Mouse (Mus musculus): ENCODE results near the gene Gm11011. TPM values are rescaled to one million over a fixed set of nuclear protein-coding genes. Genes with fewer than 3 reads are reported as not detected.

Gene Gm11011
- total and polyA plus RNA-seq, 2 experiments from 2014 or later: not detected

DNA sequence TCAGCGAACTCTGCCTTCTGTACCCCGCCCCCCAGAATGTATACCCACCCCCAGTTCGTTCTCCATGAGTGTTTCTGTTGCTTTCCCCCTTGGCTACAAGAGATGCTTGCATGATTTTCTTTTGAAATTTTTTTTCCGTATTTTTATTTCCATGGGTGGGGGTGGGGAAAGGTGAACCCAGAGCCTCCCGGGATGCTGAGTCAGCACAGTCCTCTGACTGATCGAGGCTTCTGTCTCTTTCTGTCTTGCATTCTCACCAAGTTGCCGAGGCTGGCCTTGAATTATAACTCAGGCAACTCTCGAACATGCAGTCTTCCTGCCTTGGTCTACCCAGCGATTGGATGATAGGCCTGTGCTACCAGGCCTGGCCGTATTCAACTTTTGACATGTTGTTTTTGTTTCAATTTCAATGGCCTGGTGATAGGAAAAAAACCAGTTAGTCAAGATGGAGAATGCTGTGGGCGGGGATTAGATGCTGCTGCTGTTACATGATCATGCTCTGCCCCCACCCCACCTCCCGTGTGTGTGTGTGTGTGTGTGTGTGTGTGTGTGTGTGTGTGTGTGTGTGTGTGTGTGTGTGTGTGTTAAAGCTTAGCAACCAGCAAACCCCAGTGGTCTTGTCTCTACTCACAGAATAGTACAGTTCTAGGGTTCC lies 1.8 kb downstream of the Gm11011 start:
- Histone ChIP-seq H3K27me3 (ENCODE audit: insufficient read depth, low read length) (no peaks in the 10 kb centered on the region), H3K4me3 (ENCODE audit: low read depth, low read length) (no peak overlapping the region), H3K4me2 (ENCODE audit: low read depth, low read length, poor library complexity, severe bottlenecking) (no peak overlapping the region), H3K9ac (replicated peaks; ENCODE audit: low read length, poor library complexity, severe bottlenecking) (no peak overlapping the region), H3K4me1 (ENCODE audit: insufficient read depth, low read length) (no peaks in the 10 kb centered on the region), H3K9me3 (ENCODE audit: low read length) (no peaks in the 10 kb centered on the region), H3K36me3 (ENCODE audit: insufficient read depth, low read length) (no peaks in the 10 kb centered on the region), H3K27ac (ENCODE audit: low read depth, low read length) (no peak overlapping the region)
- DNase-seq (ENCODE audit: low spot score) (no peak), ATAC-seq (ENCODE audit: low FRiP score) (no peak)
- WGBS: 81% methylated on average over 12 of the region's 12 CpGs
- TF ChIP-seq CTCF (IDR thresholded peaks at IDR 0.05): no peak

- H3K36me3 ChIP-seq (ENCODE audit: insufficient read depth, low read length): no peaks in the 10 kb centered on the region
- DNase-seq (ENCODE audit: low spot score) (no peak), ATAC-seq (ENCODE audit: low FRiP score) (peak; percentile 44; the same call in 1 of the 2 replicates)
- no peaks in the 10 kb centered on the region for H3K27me3 ChIP-seq (ENCODE audit: insufficient read depth, low read length)
- no peaks in the 10 kb centered on the region for H3K9me3 ChIP-seq (ENCODE audit: low read length)
- no peaks in the 10 kb centered on the region for H3K4me1 ChIP-seq (ENCODE audit: insufficient read depth, low read length)
- H3K4me2 ChIP-seq (ENCODE audit: low read depth, low read length, poor library complexity, severe bottlenecking): no peak overlapping the region
- H3K27ac ChIP-seq (ENCODE audit: low read depth, low read length): no peak overlapping the region
- no peak overlapping the region for H3K4me3 ChIP-seq (ENCODE audit: low read depth, low read length)
- no peak overlapping the region for H3K9ac ChIP-seq (replicated peaks; ENCODE audit: low read length, poor library complexity, severe bottlenecking)
- WGBS: 22% methylated on average over 15 of the region's 15 CpGs
- no peak for TF ChIP-seq CTCF (IDR thresholded peaks at IDR 0.05)
Measured at GRCm38 (mm10) chr2:169584745-169585456, 2.6 kb downstream of the Gm11011 start.

DNA sequence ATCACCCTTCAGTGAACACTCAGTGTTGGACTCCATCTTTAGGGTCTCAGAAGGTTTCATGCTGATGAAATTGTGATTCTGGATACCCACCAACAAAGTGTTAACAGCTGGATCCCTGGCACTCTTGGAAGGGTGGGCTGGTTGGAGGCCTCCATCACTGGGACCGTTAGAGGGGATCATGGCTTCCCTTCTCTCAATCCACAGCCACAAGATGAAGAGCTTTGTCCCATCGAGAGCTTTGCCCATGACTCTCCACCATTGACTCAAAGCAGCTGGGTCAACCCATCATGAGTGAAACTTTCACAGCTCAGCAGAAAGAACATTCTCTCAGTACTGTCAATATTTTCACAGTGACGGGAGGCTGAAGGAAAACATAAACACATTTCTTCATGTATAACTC lies 4.1 kb downstream of the Gm11011 start:
- no peaks in the 10 kb centered on the region for H3K27me3 ChIP-seq (ENCODE audit: insufficient read depth, low read length)
- no peaks in the 10 kb centered on the region for H3K4me1 ChIP-seq (ENCODE audit: insufficient read depth, low read length)
- no peak overlapping the region for H3K9ac ChIP-seq (replicated peaks; ENCODE audit: low read length, poor library complexity, severe bottlenecking)
- no peak overlapping the region for H3K4me3 ChIP-seq (ENCODE audit: low read depth, low read length)
- WGBS: 81% methylated on average over 3 of the region's 3 CpGs
- TF ChIP-seq CTCF (IDR thresholded peaks at IDR 0.05): no peak
- no peak for ATAC-seq (ENCODE audit: low FRiP score)
- DNase-seq (ENCODE audit: low spot score): no peak
- no peak overlapping the region for H3K27ac ChIP-seq (ENCODE audit: low read depth, low read length)
- H3K9me3 ChIP-seq (ENCODE audit: low read length): no peaks in the 10 kb centered on the region
- H3K36me3 ChIP-seq (ENCODE audit: insufficient read depth, low read length): no peaks in the 10 kb centered on the region
- no peak overlapping the region for H3K4me2 ChIP-seq (ENCODE audit: low read depth, low read length, poor library complexity, severe bottlenecking)

DNA sequence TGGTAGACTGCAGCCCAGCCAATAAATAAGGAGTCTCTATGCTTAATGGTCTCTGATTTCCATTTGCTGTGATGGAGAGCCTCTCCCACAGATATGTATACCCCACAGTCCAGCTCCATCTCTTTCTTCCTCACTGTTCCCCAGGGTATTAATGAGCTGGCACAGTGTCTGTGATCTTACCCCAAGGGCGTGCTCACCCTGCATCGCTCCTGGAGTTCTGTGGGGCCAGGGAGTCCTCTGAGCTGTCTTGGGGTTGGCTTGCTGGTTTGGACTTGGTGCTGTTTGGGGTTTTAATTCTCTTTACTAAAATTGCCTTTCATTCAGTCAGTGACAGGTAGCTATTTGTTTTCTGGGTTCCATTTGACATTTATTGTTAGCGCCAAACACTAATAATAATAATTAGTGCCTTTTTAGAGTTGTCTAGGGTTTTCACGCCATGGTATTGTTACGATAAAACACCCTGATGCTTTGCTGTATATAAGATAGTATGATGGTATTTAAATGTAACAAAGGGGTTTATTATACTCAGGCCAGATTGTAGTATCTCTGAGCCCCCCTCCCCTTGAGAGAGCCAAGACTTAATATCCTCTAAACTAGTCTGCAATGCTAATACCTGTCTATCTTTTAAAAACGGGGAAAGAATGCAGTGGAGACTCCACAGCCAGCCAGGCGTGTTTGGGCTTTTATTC lies 9.9 kb downstream of the Gm11011 start:
- Histone ChIP-seq H3K27me3 (ENCODE audit: insufficient read depth, low read length) (no peaks in the 10 kb centered on the region), H3K9ac (replicated peaks; ENCODE audit: low read length, poor library complexity, severe bottlenecking) (no peak overlapping the region), H3K9me3 (ENCODE audit: low read length) (no peaks in the 10 kb centered on the region), H3K4me2 (ENCODE audit: low read depth, low read length, poor library complexity, severe bottlenecking) (no peak overlapping the region), H3K4me1 (ENCODE audit: insufficient read depth, low read length) (no peaks in the 10 kb centered on the region), H3K36me3 (ENCODE audit: insufficient read depth, low read length) (no peaks in the 10 kb centered on the region), H3K27ac (ENCODE audit: low read depth, low read length) (no peak overlapping the region), H3K4me3 (ENCODE audit: low read depth, low read length) (no peak overlapping the region)
- ATAC-seq (ENCODE audit: low FRiP score) (no peak), DNase-seq (ENCODE audit: low spot score) (no peak)
- no peak for TF ChIP-seq CTCF (IDR thresholded peaks at IDR 0.05)
- 75% methylated on average over 7 of the region's 7 CpGs for WGBS

DNA sequence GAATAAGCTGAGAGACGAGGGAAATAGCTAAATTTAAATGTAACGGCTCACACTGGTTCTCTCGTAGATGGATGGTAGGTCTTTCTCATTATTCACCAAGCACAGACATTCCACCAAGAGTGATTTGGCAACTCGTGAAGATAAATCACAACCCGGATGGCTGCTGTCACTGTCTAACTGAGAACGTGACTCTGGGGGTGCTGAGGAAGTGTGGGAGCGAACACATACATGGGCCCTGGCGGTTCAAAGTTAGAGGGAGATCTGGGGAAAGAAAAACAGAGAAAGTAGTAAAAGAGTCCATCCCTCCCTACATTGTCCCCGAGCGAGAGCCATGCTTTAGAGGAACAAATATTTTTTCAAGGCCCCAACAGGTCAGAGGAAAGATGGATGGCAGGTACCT lies 17.5 kb downstream of the Gm11011 start:
- WGBS: 92% methylated on average over 10 of the region's 10 CpGs
- H3K27ac ChIP-seq (ENCODE audit: low read depth, low read length): no peak overlapping the region
- ATAC-seq (ENCODE audit: low FRiP score): no peak

DNA sequence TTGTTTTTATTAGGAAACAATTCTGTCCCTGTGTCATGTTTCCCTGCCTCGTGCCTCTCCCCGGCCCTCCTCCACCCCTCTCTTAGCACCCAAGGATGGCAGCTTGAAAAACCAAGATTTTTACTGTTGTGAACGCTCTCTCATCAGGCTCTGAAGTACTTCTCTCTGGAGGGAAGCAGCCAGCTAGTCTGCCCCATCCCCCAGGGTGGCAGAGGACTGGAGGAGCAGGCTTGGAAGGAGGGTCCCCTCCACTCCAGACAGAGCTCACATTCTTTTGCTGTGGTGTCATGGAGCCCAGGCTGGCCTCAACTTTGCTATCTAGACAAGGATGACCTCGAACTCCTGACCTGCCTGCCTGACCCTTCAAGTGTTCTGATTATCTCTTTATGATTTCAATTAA lies 21.4 kb downstream of the Gm11011 start:
- no peak overlapping the region for H3K27ac ChIP-seq (ENCODE audit: low read depth, low read length)
- TF ChIP-seq CTCF (IDR thresholded peaks at IDR 0.05): no peak
- H3K9me3 ChIP-seq (ENCODE audit: low read length): no peaks in the 10 kb centered on the region
- no peak overlapping the region for H3K9ac ChIP-seq (replicated peaks; ENCODE audit: low read length, poor library complexity, severe bottlenecking)
- H3K27me3 ChIP-seq (ENCODE audit: insufficient read depth, low read length): no peaks in the 10 kb centered on the region
- whole genome bisulfite sequencing: 72% methylated on average over 4 of the region's 4 CpGs
- H3K4me2 ChIP-seq (ENCODE audit: low read depth, low read length, poor library complexity, severe bottlenecking): no peak overlapping the region
- DNase-seq (ENCODE audit: low spot score): no peak
- no peaks in the 10 kb centered on the region for H3K36me3 ChIP-seq (ENCODE audit: insufficient read depth, low read length)
- no peak overlapping the region for H3K4me3 ChIP-seq (ENCODE audit: low read depth, low read length)
- no peak for ATAC-seq (ENCODE audit: low FRiP score)
- no peaks in the 10 kb centered on the region for H3K4me1 ChIP-seq (ENCODE audit: insufficient read depth, low read length)

More for the DNA sequence above, 17.5 kb downstream of the Gm11011 start:
- Histone ChIP-seq H3K4me3 (ENCODE audit: low read depth, low read length) (no peak overlapping the region), H3K27me3 (ENCODE audit: insufficient read depth, low read length) (no peaks in the 10 kb centered on the region), H3K4me1 (ENCODE audit: insufficient read depth, low read length) (no peaks in the 10 kb centered on the region), H3K9ac (replicated peaks; ENCODE audit: low read length, poor library complexity, severe bottlenecking) (no peak overlapping the region), H3K4me2 (ENCODE audit: low read depth, low read length, poor library complexity, severe bottlenecking) (no peak overlapping the region), H3K9me3 (ENCODE audit: low read length) (no peaks in the 10 kb centered on the region), H3K36me3 (ENCODE audit: insufficient read depth, low read length) (no peaks in the 10 kb centered on the region)
- no peak for TF ChIP-seq CTCF (IDR thresholded peaks at IDR 0.05)
- no peak for DNase-seq (ENCODE audit: low spot score)

Measured in midbrain, postnatal 0 days (tissue).